Mouse (Mus musculus) frontal cortex, adult 2 months (tissue): ENCODE data around the gene Cacng6. TPM values are rescaled to one million over a fixed set of nuclear protein-coding genes. Genes with fewer than 3 reads are reported as not detected.

ENCODE experiments used
- DNase-seq, 2 experiments: peaks; one replicate each; pipeline ENCODE4 v3.0.0; 2022; ENCODE audit warnings: low spot score in 1 of 2; ENCODE audit errors: extremely low spot score in 1 of 2
- polyA plus RNA-seq: library from polyadenylated mRNA; depleted of rRNA; stranded (reverse); fragments of >200 nt; gene quantifications from 2 replicates; pipeline ENCODE4 v1.2.3, GENCODE M21; 2012; rRNA removed

The Cacng6 gene
- polyA plus RNA-seq, 1 experiment: 3.9 TPM

- DNase-seq: peak in 1 of 2 experiments; percentile 63
Measured at GRCm38 (mm10) chr7:3457111-3457840, 33.3 kb downstream of the Cacng6 start.

- DNase-seq: no peak
Measured at GRCm38 (mm10) chr7:3457841-3458217, 33.8 kb downstream of the Cacng6 start.

DNA sequence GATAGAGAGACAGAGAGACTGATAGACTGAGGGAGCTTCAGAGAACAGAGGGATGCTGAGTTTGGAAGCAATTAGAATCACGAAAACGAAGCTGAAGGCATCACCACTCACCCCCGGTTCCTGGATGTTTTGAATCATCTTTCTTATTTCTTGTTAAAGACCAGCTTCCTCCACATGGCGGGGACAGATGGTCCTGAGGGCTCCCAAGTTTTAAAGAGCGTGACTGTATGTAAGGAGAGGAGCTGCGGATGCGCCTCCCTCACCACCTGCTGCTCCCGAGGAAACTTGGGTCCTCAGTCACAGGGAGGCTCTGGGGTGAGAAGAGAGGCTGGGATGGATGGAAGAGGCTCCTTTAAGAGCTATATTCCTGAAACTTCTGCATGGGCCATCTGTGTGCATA is 36.3 kb downstream of the Cacng6 start:
- peak; percentile 82 to 87 for DNase-seq

- no peak for DNase-seq
Measured at GRCm38 (mm10) chr7:3463306-3463705, 39.3 kb downstream of the Cacng6 start.

GRCm38 (mm10) chr7:3468614-3469013 is 44.6 kb downstream of the Cacng6 start:
- peak in 1 of 2 experiments; percentile 64 for DNase-seq

GRCm38 (mm10) chr7:3472774-3473173 is 48.8 kb downstream of the Cacng6 start:
- no peak for DNase-seq

DNA sequence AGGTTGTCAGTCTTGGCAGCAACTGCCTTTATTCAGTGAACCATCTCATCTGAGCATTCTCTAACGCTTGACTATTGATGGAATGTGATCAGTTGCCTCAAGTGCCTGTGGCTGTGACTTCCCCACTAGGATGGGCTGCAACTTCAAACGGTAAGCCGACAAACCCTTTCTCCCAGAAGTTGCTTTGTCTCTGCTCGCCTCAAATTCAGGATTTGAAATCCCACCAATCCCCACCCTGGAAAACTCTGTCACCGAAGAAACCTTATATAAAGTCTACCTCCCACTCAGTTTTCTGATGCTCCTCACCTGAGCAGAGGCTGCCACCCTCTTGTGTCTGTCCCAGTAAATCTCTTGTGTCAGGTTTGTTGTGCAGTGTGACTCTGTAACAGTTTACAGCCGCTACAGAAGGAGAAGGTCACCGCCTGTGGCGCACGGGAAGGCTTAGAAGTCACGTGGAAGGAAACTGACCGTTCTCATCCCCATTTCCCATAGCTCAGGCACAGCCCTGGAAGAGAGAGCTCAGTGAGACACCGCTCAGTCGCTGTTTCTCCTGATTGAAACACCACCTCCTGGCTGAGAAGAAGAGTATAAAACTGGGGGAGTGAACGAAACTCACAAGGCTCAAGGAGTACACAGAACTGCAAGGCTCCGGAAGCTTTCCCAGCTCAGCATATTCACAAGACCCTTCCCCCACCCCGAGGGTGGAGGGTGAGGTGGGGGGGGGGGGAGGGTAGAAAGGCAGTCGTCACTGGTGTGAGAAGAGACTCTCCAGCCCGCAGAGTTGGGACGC is 50.5 kb downstream of the Cacng6 start:
- no peak for DNase-seq

DNA sequence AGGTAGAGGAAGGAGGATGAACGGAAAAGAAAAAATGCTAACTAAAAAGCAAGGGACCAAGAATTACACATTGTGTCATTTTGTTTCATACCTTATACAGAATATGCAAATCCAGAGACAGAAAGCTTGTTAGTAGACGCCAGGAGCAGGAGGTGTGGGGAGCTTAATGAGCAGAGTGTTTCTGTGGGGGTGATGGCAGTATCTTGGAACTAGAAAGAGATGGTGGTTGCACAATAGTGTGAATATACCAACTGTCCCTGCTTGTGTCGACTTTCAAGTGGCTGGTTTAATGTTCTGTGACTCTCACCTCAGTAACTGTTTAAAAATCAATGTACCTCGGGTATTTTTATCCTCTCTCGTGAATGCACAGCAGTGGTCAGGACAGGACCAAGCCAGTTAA is 52.7 kb downstream of the Cacng6 start:
- peak; percentile 51 to 66 for DNase-seq

DNA sequence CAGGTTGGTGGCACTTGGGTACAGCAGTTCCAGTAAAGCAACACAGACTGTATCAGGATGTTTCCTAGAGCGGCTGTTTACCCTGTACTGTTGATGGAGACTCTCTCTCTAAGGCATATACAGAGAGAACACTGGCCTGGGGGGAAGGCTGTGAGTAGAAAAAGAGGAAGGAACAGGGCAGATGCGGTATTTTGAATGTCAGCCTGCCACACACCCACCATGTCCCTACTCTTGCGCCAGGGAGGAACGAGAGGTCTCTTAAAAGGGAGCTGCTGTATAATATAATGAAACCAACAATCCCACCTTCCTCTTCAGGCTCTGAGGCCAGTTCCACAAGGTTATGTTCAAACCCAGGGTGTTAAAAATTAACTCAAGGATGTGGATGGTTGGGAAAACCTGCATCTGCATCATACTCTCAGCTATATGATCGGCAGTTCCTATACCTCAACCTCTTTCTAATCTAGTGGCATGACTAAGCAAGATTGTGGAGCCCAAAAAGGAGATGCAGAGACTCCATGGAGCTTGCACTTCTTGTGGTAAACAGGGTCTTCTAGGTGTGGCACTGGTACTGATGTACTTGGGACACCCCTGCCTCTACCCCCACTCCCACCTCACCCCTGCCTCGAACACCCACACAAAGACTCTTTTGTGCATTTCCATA is 58.1 kb downstream of the Cacng6 start:
- DNase-seq: no peak

Other genes with a start within 250 kb of the Cacng6 start
- gene Nlrp12, start 174.5 kb upstream of the Cacng6 start, polyA plus RNA-seq: 0.02 and 0.06 TPM in 2 replicates
- gene Myadm, start 135.1 kb upstream of the Cacng6 start, polyA plus RNA-seq: 52.0 and 53.3 TPM in 2 replicates
- 152 and 157 TPM in 2 replicates for gene Prkcg, start 135.0 kb upstream of the Cacng6 start, polyA plus RNA-seq
- gene Cacng7, start 91.2 kb upstream of the Cacng6 start, polyA plus RNA-seq: 253 and 329 TPM in 2 replicates
- gene Cacng8, start 33.5 kb upstream of the Cacng6 start, polyA plus RNA-seq: 56.2 and 71.7 TPM in 2 replicates
- gene Tarm1, start 78.4 kb downstream of the Cacng6 start, polyA plus RNA-seq: 0.10 TPM in 1 of 2 replicates, not detected in the other
- 4.9 and 5.5 TPM in 2 replicates for gene Oscar, start 192.0 kb downstream of the Cacng6 start, polyA plus RNA-seq
- 302 and 306 TPM in 2 replicates for gene Ndufa3, start 193.2 kb downstream of the Cacng6 start, polyA plus RNA-seq
- 38.1 and 43.3 TPM in 2 replicates for gene Tfpt, start 205.7 kb downstream of the Cacng6 start, polyA plus RNA-seq
- 59.0 and 68.2 TPM in 2 replicates for gene Prpf31, start 205.8 kb downstream of the Cacng6 start, polyA plus RNA-seq
- gene Cnot3, start 221.1 kb downstream of the Cacng6 start, polyA plus RNA-seq: 49.5 and 63.6 TPM in 2 replicates
- 8.0 and 9.2 TPM in 2 replicates for gene Leng1, start 241.6 kb downstream of the Cacng6 start, polyA plus RNA-seq